Mouse (Mus musculus) 416B (cell line): ENCODE measurements around the gene Apobec1.
A peak's percentile ranks its signal among the peaks of the same experiment; 100 is the strongest.
"Not testable (repeated sequence)": the region's sequence is repeated elsewhere in the genome, so short reads cannot be mapped to it uniquely, and the experiment has no call there.

Experiments
- DNase-seq: peaks from one replicate; pipeline ENCODE4 v3.0.0; 2011; ENCODE audit warnings: low read depth

Gene Apobec1

DNA sequence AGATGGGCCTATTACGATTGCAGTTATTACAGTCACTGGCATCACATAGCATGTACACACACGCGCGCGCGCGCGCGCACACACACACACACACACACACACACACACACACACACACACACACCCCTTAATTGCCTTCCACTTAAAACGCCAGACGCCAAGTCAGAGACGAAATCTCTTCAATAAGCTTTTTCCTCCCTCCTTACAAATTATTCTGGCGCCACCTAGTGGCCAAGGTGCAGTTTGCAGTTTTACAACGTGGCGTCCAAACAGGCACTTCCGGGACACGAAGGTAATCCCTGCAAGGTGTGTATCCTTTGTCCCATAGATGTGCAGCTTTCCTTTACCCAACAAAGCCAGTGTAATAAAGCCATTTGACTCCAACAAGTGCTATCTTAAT lies 41.8 kb downstream of the Apobec1 start:
- DNase-seq = peak; percentile 76

- DNase-seq = peak; percentile 87
Measured at GRCm38 (mm10) chr6:122556959-122557561, 45.2 kb downstream of the Apobec1 start.

- no peak for DNase-seq
Measured at GRCm38 (mm10) chr6:122555266-122555665, 47.0 kb downstream of the Apobec1 start.

GRCm38 (mm10) chr6:122554102-122554501 lies 48.1 kb downstream of the Apobec1 start:
- DNase-seq = no peak

DNA sequence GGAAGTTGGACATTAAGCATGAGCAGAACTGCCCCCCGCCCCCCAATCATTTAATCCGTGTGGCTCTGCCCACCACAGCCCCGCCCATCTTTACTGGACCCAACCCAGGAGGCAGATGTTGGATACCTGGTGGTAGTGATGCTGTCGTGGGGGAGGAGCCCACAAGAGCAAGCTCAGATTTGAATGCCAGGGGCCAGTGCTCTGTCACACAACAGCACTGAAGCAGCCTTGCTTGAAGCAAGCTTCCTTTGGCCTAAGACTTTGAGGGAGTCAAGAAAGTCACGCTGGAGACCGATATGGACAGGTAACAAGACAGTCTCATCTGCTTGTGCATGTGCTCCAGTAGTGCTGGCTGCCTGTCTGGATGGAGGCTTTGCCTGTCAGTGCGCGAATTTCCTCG lies 48.6 kb downstream of the Apobec1 start, which contains the start of gene Aicda:
Gene Aicda (plus strand): TSS at position 196 of the 400 bp plus-strand sequence.
- DNase-seq = no peak

GRCm38 (mm10) chr6:122545948-122546347 lies 56.3 kb downstream of the Apobec1 start:
- DNase-seq = no peak

- no peak for DNase-seq
Measured at GRCm38 (mm10) chr6:122545289-122545882, 56.9 kb downstream of the Apobec1 start.

DNA sequence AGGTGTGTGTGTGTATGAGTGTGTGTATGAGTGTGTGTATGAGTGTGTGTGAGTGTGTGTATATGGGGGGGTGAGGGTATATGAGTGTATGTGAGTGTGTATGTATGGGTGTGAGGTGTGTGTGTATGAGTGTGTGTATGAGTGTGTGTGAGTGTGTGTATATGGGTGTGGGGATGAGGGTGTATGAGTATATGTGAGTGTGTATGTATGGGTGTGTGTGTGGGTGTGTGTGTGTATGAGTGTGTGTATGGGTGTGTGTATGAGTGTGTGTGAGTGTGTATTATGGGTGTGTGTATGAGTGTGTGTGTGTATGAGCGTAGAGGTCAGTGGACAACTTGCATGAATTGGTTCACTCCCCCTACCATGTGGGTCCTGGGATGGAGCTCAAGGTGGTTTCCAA lies 57.6 kb downstream of the Apobec1 start:
- DNase-seq = no peak

DNA sequence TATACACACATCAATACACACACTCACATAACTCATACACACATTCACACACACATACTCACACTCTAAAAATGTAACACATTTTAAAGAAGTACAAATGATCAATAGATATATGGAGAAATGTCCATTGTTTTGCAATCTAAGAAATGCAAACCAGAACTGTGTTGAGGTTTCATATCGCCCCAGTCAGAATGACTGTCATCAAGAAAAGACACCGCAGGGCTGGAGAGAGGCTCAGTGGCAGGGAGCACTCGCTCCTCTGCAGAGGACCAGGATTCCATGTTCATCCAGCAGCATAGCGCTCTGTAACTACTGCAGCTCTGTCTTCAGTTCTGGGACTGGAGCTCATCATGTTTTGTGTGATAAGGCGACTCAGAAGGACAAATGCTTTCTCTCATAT lies 58.7 kb downstream of the Apobec1 start:
- no peak for DNase-seq

GRCm38 (mm10) chr6:122542459-122542858 lies 59.8 kb downstream of the Apobec1 start:
- DNase-seq = not testable (repeated sequence)

- no peak for DNase-seq
Measured at GRCm38 (mm10) chr6:122539564-122539963, 62.7 kb downstream of the Apobec1 start.

GRCm38 (mm10) chr6:122534032-122534431 lies 68.2 kb downstream of the Apobec1 start:
- no peak for DNase-seq

- no peak for DNase-seq
Measured at GRCm38 (mm10) chr6:122532883-122533302, 69.4 kb downstream of the Apobec1 start.

GRCm38 (mm10) chr6:122531466-122532174 lies 70.6 kb downstream of the Apobec1 start:
- DNase-seq = no peak

DNA sequence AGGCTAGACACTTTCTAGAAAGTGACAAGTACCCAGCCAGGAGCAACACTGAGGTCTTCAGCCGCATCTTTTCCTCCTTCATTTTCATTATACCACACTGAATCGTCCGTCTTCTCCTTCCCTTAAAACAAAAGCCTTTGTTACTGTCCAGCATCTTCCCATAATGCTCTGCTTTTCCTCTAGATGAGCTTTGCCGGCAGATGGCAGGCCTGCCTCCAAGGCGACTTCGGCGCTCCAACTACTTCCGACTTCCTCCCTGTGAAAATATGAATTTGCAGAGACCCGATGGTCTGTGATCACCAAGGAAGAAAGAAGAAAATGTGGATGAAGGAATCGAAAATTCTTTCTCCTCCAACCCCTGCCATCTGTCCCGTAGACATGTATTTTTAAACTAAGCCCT lies 74.1 kb downstream of the Apobec1 start:
- DNase-seq = no peak
